Comparison of ENCODE assay signal across 12 mouse cellular contexts in the genomic region with DNA sequence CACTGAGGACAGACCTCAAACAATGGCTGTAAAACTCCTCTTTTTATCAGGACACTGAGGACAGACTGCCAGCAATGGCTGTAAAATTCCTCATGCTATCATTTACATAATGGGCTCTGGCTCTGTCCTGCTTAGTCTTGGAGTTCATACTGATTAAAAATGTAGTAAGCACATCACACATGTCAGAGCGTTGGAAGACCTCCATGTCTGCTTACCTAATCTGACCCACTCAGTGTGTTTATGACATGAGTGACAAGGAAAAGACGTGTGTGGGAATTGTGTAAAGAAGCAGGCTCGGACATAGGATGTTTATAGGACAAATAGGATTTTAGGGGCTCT.
A peak's percentile ranks its signal among the peaks of the same experiment; 100 is the strongest.
DNase-seq lines count a peak whose midpoint lies in the region; ATAC-seq and TF ChIP-seq lines count a peak whose summit lies in the region.
"Had no signal": no experiment of that assay in that cellular context is flagged by ENCODE, and none has a peak within 500 bp of the region (broad histone marks: within the 10 kb centered on the region; RNA-seq: fewer than 3 reads in every experiment).

No protein-coding gene starts in this region.

- no peak overlapping the region for H3K27ac ChIP-seq in liver, adult 2 months (replicated peaks; ENCODE audit: insufficient read depth, low read depth, low read length)
- no peak overlapping the region for H3K27ac ChIP-seq in liver, embryonic 12.5 days
- peak overlapping the region; percentile 67 for H3K27ac ChIP-seq in heart, embryonic 13.5 days (replicated peaks)

- no peak overlapping the region for H3K9ac ChIP-seq in liver, adult 2 months (ENCODE audit: low read depth, low read length)
- H3K9ac ChIP-seq in liver, embryonic 12.5 days: no peak overlapping the region
- no peak overlapping the region for H3K9ac ChIP-seq in heart, embryonic 13.5 days

- H3K4me3 ChIP-seq in liver, adult 2 months (ENCODE audit: insufficient read depth, low read depth, low read length): no peak overlapping the region
- H3K4me3 ChIP-seq in liver, embryonic 12.5 days: no peak overlapping the region
- H3K4me3 ChIP-seq in heart, embryonic 13.5 days: no peak overlapping the region

- no peaks in the 10 kb centered on the region for H3K79me2 ChIP-seq in liver, adult 2 months (ENCODE audit: control insufficient read depth, insufficient read depth, low read length)

- H3K4me1 ChIP-seq in liver, adult 2 months (ENCODE audit: control insufficient read depth, insufficient read depth, low read length): no peaks in the 10 kb centered on the region
- peaks cover 6% of the 10 kb centered on the region; the same call in 1 of the 2 replicates for H3K4me1 ChIP-seq in liver, embryonic 12.5 days
- H3K4me1 ChIP-seq in heart, embryonic 13.5 days: peaks cover 17% of the 10 kb centered on the region

- no peak for TF ChIP-seq POLR2A in liver, adult 2 months (IDR thresholded peaks at IDR 0.05; ENCODE audit: extremely low read depth, insufficient read depth, low read length)

- H3K36me3 ChIP-seq in liver, adult 2 months (ENCODE audit: control insufficient read depth, insufficient read depth, low read length): no peaks in the 10 kb centered on the region
- H3K36me3 ChIP-seq in liver, embryonic 12.5 days: no peaks in the 10 kb centered on the region
- no peaks in the 10 kb centered on the region for H3K36me3 ChIP-seq in heart, embryonic 13.5 days

- WGBS in liver, adult 2 months: 81% methylated on average over 3 of the region's 3 CpGs
- 65% methylated on average over 3 of the region's 3 CpGs for WGBS in liver, embryonic 12.5 days (ENCODE audit: insufficient replicate concordance)
- 17% methylated on average over 3 of the region's 3 CpGs for WGBS in heart, embryonic 13.5 days

- ATAC-seq in cerebellum, adult (ENCODE audit: insufficient number of reproducible peaks, low FRiP score, low TSS enrichment): 0 out of 2 replicates have a peak, but pooled peaks have one; percentile 49
- no peak for ATAC-seq in liver, embryonic 12.5 days
- peak; percentile 46; the same call in 1 of the 2 replicates for ATAC-seq in heart, embryonic 13.5 days (ENCODE audit: extremely low read depth, insufficient number of reproducible peaks, low FRiP score, low TSS enrichment)
- ATAC-seq: intestine, postnatal 0 days; Patski had no signal

- no peaks in the 10 kb centered on the region for H3K9me3 ChIP-seq in liver, embryonic 12.5 days (replicated peaks)
- no peaks in the 10 kb centered on the region for H3K9me3 ChIP-seq in heart, embryonic 13.5 days

- DNase-seq in cerebellum, adult 18-20 months: no peak
- peak; percentile 3 for DNase-seq in liver, adult 2 months (ENCODE audit: extremely low read depth, low read depth, low spot score)
- DNase-seq in lung, postnatal 10 days: peak; percentile 45
- no peak for DNase-seq in kidney, adult 11 months
- DNase-seq in layer of hippocampus, postnatal 36 days: no peak
- DNase-seq: cerebellum, postnatal 25 days; liver had no signal

- no peaks in the 10 kb centered on the region for H3K27me3 ChIP-seq in liver, adult 2 months (ENCODE audit: control insufficient read depth, insufficient read depth, low read length)
- no peaks in the 10 kb centered on the region for H3K27me3 ChIP-seq in liver, embryonic 12.5 days (replicated peaks)
- no peaks in the 10 kb centered on the region for H3K27me3 ChIP-seq in heart, embryonic 13.5 days (replicated peaks)
- H3K27me3 ChIP-seq: Patski had no signal

- H3K4me2 ChIP-seq in liver, embryonic 12.5 days: no peak overlapping the region
- H3K4me2 ChIP-seq in heart, embryonic 13.5 days: peak overlapping the region; percentile 12; the same call in 1 of the 2 replicates

- no peak for TF ChIP-seq CTCF in liver, adult 2 months (IDR thresholded peaks at IDR 0.05; ENCODE audit: low read depth, low read length)

Comparison
In these comparisons a context has a peak if more than half of its experiments do, and no peak if none do; other contexts are left out.
1. DNase-seq: peak in liver, adult 2 months (single experiment) and lung, postnatal 10 days (single experiment); none in cerebellum, adult 18-20 months (0 of 2), kidney, adult 11 months (single experiment) and layer of hippocampus, postnatal 36 days (0 of 2).